Mouse (Mus musculus): ENCODE measurements around the gene Prss48.
A peak's percentile ranks its signal among the peaks of the same experiment; 100 is the strongest.

Gene Prss48

DNA sequence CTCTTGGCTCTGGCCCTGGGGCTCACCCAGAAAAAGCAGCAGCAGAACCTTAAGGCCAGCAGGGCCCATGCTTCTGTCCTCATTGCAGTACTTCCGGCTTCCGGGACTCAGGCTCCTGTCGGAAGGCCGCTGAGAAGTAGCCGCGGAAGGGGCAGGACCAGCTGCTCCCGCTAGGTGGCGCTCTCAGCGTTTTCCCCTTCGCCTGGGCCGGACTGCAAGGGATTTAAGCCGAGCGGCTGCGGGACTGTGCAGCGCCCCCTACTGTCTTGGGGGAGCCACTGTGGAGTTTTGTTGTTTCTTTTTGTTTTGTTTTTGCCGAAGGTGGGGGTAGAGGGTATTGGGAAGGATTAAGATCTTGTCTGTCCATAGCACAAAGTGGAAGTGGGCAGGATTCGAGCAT is at the start of gene Prss48:
TSS of gene Prss48 (minus strand) at position 69 of the 400 bp plus-strand sequence.
- DNase-seq (ENCODE audit: low spot score): no peak

DNA sequence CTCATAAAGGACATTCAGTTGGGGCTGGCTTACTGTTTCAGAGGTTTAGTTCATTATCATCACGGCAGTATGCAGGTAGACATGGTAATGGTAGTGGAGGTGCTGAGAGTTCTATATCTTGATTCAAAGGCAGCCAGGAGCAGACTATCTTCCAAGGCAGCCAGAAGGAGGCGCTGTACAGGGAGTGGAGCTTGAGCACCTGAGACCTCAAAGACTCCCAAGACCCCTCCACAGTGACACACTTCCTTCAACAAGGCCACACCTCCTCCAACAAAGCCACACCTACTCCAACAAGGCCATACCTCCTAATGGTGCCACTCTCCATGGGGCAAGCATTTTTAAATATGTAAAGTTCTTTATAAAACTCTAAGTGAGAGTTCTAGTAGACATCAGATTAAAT is 46.8 kb upstream of the Prss48 start:
- no peak for DNase-seq (ENCODE audit: low spot score)

DNA sequence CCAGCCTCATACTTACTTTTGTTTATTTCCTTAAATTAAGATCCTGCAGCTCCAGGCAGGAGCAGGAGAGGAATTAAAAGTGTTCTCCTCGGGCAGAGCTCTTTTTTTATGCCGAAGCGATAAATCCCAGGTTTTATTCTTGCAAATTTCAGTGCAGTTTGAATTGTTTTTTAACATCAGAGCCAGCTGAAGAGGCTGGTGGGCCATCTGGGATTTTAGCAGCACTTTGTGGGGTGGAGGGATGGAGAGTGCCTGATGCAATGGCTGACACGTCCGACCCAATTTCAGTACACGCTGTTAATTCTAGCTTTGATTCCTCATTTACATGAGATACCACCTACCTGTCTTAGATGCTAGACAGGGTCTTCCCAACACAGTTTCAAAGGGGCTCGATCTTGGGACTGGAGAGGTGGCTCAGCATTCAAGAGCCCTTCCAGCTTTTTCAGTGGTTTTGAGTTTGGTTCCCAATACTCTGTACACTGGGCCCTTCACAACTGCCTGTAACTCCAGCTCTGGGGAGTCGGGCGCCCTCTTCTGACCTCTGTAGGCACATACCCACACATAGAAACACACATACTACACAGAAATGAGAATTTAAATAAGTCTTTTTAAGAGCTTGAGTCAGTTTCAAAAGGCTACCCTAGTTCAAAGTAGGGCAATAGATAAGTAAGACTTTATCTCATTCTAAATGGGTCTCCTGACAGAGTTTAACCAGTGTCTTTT is 45.6 kb upstream of the Prss48 start:
- no peak for DNase-seq (ENCODE audit: low spot score)

DNA sequence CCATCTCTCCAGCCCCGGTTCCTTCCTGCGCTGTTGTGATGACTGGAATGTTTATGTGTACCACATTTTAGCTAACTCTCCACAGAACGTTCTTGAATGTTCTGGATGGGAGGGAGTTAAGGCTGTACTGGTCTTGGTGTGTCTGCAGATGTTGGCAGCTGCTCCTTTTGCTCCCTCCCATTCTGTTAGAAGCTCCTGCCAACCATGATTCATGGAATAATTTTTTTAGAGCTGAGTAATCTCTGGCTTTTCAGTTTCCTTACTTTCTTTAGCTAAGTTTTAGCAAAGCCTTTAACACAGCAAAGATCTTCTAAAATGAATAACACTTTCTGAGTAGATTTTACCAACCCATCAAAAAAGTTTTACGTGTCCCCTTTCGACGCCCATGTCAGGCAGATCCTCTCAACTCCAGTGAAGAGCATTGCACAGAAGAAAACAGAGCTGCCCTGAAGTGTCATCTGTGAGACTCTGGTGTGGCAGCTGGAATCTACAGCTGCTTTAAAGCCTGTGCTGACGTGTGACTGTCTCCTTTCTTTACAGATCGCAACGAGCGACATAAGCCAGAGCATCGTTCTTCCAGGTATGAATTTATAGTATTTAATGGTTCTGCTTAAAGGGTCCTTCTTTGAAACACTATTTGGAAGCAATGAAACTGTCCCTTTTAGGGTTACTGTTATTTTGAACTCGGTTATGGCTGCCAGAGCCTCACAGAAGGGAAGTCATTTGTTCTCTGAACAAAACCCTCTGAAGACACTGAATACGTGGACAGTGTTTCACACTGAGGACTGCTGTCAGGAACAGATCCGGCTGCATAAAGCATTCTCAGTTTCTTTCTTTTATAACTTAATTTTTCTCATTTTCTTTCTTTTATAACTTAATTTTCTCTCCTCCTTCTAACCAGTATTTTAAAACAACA is 38.3 kb upstream of the Prss48 start:
- peak; percentile 13 for DNase-seq (ENCODE audit: low spot score)

DNA sequence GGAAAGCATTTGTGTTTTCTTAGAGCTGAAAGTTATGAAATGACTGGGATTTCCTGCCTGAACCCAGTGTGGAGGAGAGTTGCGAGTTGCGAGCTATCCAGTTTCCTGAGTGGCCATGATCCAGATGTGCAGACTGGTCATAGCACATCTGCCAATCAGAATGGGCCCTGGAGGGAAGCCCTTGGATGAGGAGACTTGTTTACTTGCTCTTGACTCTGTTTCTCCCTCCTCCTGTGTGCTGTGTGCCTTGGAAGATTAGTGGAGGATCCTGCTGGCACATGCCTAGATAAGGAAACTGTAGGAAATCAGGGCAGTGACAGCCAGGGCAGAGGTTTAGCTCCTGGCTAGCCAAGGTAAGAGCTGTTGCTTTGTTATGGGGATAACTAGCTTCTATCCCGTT is 36.4 kb upstream of the Prss48 start:
- DNase-seq (ENCODE audit: low spot score): peak; percentile 53

DNA sequence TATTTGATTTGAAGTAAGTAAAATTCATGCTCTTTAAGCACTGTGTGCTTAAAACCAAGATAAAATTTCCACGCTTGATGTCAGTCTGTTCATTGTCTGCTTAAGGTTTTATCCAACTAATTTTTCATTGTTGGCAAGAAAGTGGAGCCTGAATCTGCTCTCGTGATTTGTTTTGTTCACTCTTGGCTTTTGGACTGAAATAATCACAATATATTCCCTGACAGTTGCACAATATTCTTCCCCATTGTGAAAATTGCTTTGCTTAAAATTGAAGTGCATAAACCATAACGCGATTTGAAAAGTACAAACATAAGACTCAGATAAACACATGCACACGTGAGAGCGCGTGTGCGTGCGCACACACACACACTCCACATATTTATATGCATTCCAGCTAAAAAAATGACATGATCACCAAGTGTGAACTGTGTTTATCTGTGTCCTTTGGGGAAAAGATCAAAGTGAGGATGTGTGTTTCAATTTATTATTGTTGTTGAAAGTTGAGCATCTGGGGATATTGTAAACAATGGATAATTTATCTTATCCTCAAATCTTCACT is 35.7 kb upstream of the Prss48 start:
- DNase-seq (ENCODE audit: low spot score): no peak

DNA sequence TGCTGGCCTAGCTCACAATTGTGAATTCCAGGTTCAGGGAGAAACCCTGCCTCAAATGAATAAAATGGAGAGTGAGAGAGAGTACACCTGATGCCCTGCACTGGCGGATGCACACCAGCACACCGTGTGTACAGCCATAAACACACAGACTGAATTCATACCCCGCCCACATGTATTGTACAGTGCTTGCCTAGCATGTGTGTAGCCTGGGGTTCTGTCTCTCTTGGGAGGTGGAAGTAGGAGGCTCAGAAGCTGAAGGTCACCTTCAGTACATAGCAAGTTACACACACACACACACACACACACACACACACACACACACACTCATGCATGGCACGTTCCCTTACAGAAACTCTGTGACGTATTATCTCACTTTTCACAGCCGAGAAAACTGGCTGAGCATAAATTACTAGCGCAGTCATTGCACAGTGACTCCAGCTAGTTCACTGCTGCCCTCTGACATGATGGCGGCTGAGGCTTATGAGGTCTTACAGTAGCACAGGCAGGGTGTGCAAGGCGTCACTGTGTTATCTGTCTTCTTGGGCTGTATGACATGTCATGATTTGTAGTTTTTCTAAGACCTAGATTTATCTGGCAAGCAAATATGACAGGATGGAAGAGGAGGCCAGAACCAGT is 31.3 kb upstream of the Prss48 start:
- DNase-seq (ENCODE audit: low spot score): no peak

DNA sequence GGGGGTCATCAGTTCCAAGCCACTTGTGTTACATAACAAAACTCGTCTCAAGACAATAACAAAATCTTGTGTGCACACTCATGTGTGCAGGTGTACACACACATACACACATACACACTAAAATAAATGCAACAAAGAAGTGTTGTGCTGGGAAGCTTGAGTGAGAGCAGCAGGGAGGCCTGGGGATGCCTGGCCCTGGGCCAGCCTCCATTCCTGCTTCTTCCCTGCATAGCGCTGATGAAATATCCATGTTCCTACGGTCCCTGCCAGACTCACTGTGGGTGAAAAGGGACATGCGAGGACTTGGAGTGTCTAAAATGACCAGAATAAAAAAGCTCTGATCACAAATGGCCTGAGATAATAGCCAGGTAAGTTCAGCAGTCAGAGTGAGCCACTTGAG is 28.3 kb upstream of the Prss48 start:
- DNase-seq (ENCODE audit: low spot score): no peak

DNA sequence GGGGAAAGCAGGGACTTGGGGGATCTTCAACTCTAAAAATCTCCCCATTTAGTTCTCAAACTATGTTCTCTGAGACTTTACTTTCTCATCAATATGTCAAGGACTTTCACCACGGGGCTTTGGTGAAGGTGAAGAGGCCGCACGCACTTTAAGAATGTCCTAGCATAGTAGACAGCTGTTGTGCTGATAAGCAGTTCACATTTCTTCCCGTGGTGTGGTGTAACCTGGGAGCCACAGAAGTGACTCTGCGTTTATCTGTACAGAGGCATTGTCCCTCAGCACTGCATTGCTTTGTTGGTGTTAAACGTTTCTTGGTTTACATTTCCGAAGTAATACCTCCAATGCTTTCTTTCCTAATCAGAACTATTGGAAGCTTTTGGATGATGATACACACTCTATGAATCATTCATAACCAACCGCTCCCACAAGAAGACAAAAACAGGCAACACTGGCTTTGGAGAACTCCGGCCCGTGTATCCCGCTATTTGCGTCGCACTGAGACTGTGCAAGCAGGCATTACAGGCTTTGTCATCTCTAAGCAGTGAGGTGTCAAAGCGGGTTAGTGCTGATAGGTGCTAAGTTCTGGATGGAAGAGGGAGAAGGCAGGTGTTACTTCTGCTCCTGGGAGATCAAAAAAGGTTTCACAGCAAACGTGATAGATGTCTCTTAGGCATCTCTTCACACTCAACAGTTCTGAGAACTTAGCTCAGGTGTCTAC is 26.5 kb upstream of the Prss48 start:
- no peak for DNase-seq (ENCODE audit: low spot score)

DNA sequence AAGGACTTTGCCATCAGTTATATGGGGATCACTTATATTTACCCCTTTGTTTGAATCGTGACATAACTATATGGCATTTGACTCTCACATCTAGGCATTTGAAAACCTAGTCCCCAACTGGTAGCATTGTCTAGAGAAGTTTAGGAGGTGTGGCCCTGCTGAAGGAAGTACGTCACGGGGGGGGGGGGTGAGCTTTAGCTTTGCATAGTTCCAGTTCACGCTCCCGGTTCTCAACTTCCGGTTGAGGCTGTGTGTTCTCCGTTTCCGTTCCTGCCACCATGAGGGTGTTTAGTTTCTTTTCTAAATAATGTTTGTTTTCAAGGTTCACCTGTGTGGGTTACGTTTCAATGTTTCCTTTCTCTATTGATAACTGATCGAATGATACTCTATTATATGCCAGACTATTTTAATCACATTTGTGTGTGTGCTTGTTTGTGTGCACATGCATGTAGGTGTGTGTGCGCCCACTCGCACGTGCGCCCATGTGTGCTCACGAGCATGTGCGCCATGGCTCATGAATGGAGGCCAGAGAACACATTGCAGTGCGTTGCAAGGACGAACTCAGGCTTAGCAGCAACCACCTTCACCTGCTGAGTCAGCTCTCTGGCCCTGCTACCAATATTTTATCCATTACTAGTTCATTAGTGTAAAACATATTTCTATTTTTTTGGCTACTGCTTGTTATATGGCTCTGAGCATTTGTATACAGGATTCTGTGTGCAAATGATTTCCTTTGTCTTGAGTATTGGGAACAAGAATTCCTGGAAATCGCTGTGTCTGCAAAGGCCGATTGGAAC is 23.2 kb upstream of the Prss48 start:
- no peak for DNase-seq (ENCODE audit: low spot score)

DNA sequence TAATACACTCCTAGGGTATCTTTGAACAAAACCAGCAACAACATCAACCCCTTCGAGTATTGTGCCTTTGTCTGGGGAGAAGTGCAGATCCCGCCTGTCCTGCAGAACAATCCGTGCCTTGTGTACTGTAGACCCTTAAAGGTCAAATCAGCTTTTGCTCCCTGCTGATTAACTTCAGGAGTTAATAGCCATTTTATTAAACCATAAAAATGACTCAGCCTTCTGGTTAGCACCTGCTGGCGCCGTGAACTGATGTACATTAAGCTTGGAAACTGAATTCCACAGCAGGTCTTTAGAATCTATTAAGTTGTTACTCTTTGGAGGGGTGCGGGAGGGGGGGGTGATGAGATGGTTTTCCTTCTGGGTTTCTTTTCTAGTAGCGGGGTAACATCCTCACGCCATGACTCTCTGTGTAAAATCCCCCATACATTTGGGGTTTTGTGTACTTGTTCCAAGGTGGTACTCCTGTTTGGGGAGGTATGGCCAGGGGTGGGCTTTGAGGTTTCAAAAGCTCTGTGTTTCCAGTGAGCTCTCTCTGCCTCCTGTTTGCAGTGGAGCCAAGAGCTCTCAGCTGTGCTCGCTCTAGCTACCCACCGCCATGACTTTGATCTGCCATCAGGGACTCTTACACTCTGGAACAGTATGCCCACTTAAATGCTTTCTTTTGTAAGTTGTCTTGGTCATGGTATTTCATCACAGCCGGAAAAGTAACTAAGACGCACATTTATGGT is 21.9 kb upstream of the Prss48 start:
- DNase-seq (ENCODE audit: low spot score): no peak

DNA sequence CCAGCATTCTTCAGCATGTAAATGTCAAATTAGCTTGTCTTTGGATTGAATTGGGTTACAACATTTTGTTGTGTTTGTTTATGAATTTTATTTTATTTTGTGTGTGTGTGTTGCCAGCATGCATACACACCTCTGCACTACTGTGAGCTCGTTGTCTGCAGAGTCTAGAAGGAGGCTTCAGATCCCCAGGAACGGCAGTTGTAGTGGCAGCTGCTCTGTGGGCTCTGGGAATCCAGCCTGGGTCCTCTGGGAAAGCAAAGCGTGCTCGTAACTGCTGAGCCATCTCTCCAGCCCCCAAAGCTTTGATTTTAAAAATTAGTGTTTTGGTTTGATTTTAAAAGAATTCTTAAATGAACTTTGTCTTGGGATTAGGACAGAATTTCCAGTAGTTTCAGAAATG is 19.4 kb upstream of the Prss48 start:
- no peak for DNase-seq (ENCODE audit: low spot score)

DNA sequence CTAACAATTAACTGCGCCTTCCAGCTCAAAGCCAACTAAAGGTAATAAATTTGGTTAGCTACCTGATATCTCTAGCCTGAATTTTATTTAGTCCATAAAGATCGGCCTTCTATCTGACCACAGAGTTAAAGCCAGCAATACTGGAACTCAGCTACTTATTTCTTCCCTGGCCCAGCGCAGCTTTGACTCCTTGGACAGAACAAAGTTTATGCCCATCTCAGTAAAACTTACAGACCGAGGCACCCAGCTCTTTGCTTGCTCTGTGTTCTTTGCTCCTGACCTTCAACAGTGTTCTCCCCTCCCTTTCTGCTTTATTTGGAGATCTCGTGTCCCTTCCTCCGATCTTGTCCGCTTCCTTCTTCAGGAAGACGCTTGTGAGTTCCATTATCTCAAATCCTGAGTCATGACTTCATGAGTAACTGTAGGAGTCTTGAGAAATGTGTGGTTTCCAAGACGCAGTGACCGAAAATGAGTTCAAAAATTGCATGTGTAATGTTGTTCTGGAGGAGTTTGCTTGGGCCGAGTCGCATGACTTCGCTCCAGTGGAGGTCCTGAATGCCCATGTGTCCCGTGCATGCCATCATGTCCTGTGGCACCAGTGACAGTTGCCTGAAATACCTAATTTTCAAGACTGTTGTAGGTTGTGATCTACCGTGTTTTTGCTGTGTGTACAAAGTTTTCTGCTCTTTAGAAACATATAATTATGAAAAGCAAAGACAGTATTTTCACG is 18.8 kb upstream of the Prss48 start:
- no peak for DNase-seq (ENCODE audit: low spot score)

DNA sequence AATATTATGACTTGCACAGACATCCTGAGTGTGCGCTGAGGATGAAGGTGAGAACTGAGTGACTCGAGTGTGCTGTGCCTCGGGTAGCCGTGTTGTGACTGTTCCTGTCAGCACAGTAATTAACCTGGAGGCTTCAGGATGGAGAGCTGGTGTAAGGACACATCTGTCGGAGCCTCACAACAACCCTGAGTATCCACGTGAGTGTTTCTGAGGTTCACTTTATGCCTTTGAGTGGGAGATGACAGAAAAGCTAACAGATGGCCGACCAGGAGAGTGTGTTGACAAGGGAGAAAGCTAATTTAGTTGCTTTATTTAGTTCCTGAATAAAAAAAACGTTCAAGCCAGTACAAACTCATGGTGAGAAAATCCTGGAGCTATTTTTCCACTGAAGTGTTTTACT is 15.2 kb upstream of the Prss48 start:
- no peak for DNase-seq (ENCODE audit: low spot score)

DNA sequence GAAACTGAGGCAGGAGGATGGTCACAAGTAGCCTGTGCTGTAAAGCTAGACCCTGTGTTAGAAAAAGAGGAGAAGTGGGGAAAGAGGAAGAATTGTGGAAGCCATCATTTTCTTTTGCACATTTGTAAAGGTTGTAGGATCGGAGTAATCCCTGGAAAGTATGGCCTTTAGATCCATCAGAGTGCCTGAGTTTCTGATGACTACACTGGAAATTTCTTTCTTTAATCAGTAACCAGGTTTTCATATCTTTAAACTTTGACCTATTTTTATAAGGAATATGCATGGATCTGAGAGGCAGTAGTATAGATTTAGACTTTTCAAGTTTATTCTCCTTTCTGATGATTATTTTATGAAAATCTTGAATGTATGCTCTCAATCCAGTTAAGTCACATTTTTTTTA is 14.7 kb upstream of the Prss48 start:
- no peak for DNase-seq (ENCODE audit: low spot score)

DNA sequence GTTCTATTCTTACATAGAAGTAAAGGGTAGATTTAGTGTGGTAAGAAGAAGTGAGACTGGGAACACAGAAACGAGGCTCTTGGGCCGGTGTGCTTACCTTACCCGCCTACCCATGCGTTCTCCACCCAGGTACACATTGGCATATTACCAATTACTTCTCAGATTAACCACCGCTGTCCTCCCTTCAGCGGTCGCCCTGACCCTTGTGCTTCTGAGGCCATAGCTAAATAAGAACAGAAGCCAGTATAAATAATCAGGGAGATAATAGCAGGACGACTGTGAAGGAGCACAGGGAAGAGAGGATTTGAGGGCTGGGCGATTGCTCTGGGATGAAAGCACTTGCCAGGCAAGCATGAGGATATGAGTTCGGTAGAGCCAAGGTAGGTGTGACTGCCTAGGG is 11.5 kb upstream of the Prss48 start:
- DNase-seq (ENCODE audit: low spot score): no peak

DNA sequence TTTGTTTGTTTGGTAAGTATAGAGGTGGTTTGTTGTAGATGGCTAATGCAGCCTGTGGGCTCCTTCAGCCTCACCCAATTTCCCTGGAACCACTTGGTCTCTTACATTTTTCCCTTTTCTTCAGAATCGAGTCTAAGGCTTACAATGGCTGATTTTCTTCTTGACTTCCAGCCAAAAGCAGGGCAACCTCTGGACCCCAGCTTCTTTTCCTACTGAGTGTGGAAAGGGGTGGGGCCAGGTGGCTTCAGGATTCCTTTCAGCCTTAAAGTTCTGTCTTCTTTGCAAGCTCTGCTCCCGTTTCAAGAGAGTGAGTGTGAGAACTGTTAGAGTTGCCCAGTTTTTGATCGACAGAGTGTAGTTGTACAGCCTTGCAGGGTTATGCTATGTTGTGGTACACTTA is 9.5 kb upstream of the Prss48 start:
- no peak for DNase-seq (ENCODE audit: low spot score)

DNA sequence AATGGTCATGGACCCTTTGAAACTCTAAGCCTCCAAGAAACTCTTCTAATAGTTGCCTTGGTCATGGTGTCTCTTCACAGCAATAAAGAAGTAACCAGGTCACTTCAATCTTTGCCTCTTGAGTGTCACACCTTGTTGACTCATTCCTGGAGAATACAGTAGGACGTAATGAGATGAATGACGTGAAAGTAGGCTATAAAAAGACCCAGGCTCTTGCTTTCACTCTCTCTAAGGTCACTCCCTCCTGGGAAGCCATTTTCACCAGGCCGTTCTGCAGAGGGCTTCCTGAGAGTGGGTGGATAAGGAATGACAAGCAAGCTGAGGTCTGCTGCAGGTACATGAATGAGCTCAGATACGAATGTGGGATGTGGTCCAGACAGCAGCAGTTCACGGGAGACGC is 9.1 kb upstream of the Prss48 start:
- no peak for DNase-seq (ENCODE audit: low spot score)

DNA sequence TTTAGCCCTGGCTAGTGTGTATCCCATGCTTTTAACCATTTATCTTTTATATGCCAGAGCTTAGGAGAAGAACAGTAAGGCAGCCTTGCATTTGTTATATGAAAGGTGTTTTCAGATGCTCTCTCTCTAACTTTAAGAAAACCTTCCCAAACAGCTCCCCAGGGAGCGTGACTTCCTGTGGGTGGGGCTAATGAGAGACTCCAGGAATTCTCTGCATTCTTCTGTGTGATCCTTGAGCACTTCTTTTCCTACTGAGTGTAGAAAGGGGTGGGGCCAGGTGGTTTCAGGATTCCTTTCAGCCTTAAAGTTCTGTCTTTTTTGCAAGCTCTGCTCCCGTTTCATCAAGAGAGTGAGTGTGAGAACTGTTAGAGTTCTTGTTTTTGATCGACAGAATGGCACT is 8.3 kb upstream of the Prss48 start:
- no peak for DNase-seq (ENCODE audit: low spot score)

DNA sequence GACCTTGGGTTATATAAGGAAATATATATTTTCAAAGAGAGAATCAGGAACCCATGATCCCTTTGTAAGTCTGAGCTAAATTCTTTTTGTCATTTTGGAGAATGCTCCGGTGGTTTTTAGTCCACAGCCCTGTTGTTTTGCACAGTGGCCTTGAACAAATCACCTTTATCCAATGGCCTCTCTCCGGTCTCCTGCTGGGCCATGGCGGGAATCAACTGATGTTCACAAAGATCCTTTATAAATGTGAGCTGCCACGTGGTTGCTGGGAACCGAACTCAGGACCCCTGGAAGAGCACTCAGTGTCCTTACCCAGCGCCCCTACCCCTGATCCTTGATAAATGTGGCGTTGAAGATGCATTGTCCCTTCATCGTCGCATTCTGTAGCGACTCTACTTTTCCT is 2.5 kb upstream of the Prss48 start:
- no peak for DNase-seq (ENCODE audit: low spot score)

Data from ovary, adult 18-20 months (tissue).